Mouse (Mus musculus) liver (tissue): ENCODE measurements at regions not wholly inside any gene's neighbourhood (a gene's known extent, or its start where the extent isn't known, plus 50 kb on each side); places are given as distances from the start of the nearest gene placed in this dataset.

Source experiments
- DNase-seq: peaks from one replicate; pipeline ENCODE4 v3.0.0-alpha.2; 2020; ENCODE audit warnings: mixed read lengths

GRCm38 (mm10) chr8:118028061-118028850 lies 226.5 kb upstream of the Mphosph6 start:
- no peak for DNase-seq

GRCm38 (mm10) chr8:118023451-118023850 lies 221.7 kb upstream of the Mphosph6 start:
- no peak for DNase-seq

DNA sequence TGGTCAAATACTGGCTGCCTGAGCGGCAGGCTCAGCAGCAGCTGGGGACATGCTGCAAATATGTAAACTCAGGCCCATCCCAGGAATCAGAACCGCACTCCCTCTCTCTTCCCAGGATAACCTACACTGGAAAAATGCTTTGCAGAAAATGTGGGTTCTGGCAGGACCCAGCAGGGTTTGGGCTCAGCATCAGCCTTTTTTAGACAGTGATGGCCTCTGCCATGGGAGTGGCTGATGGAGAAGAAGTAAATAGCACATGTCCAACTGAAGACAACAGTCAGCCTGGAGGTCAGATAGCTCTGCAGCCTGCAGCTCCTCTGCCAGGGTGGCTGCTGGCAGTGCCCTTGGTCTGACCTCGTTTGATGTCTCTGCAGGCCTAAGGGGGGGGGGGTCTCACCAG lies 220.2 kb upstream of the Mphosph6 start:
- no peak for DNase-seq

GRCm38 (mm10) chr8:118017261-118017660 lies 215.5 kb upstream of the Mphosph6 start:
- peak; percentile 16 for DNase-seq

DNA sequence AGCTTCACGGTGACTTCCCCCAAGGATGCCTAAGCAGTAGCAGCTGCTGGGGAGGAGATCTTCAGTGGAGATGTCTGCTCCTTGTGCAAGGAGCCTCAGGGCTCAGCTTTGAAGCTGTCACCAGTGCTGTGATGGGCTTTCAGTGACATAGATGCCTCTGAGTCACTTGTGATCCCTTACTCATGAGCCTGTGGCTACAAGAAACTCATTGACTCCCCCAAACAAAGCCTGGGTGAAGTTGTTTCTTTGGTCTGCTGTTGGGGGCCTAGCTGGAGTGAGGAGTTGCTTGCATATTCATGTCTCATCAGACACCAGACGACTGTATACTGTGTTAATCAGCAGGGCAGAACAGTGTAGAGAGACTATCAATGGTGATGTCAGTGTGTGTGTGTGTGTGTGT lies 203.4 kb upstream of the Mphosph6 start:
- DNase-seq, result no peak

GRCm38 (mm10) chr8:118004391-118004851 lies 202.7 kb upstream of the Mphosph6 start:
- no peak for DNase-seq

GRCm38 (mm10) chr8:118001138-118001537 lies 199.4 kb upstream of the Mphosph6 start:
- DNase-seq, result no peak

DNA sequence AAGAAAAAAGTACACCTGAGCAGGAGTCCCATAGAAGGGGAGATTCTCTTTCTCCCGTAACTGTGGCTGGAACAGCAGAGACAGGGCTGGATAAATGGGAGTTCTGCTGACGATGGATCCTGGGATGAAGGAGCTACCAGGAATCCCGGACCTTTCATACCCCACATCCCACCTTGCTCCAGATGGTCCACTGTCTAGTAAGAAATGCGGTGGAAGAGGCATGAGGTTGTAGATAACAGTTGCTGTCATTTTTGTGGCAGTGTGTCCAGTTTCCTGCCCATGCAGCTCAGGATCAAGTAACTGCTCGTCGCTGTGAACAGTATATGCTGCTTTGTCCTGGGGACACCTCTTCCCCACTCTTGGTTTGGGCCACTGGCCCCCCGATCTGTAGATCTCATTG lies 190.1 kb upstream of the Mphosph6 start:
- no peak for DNase-seq

- no peak for DNase-seq
These were observed 187.0 kb upstream of the Mphosph6 start for GRCm38 (mm10) chr8:117988781-117989180.

DNA sequence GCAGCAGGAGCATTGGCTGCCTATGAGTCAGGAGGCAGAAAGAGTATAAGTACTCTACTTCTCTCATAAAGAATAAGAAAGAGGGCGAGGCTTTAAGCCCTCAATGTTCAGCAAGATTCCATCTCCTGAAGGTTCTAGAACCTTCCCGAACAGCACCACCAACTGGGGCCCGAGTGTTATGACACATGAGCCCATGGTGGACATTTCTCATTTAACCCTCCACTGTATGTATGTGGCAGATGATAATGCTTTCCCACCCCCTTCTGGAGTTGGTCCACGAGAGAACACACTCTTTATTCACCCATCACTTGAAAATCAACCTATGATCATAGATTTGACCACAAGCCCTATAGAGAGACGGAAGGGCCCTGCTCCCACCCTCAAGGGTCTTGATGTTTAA lies 166.6 kb upstream of the Mphosph6 start:
- DNase-seq, result no peak

DNA sequence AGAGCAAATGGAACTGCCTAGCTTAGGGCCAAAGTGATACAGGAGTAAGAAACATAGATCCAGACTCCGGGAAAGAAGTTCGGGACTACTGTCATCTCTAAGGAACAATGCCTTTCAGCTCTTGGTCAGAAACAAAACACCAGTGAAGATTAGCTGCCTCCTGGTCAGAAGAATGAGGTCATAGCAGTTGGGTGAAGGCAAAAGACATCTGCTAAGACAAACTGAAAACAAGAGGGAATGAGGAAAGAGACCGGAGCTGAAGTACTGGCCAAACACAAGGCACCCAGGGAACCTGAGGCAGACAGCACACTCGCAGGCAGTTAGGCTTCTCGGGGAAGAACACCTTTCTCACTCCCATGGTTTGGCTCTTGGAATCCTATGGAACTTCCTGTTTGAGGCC lies 164.8 kb upstream of the Mphosph6 start:
- DNase-seq, result no peak

DNA sequence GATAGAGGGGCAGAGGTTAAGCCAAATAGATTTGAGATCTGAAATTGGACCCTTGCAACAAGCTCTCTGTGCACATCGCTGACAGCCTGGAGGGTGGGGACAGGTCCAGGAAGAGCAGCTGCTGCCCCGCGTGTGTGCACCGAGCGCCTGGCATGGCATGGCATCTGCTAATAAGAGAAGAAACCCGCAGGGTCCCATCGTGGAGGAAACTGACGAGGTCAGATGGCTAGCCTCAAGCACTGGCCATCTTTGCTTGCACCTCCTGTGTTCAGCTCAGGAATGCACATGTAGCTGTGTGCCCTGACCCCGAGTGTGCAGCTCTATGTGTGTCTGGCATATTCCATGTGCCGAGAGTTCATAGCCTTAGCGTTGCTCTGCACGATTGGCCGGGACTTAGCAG lies 161.7 kb upstream of the Mphosph6 start:
- DNase-seq, result no peak

DNA sequence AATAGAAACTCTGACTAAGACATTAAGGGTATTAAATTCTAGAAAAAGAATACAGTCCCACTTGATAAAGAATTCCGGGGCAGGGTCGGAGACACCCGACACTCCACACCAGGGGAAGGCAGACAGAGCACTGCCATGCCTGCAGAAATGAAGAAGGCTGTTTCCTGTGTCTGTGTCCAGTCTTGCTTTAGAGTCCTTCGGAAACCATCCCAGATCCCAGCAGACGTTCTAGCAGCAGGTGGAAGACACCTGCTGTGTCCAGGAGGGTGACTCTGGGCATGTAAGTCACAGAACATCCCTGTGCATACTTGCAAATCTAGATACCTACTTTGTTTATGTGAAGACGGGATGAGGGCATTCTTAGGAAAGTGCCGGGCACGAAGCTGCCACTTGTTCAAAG lies 160.9 kb upstream of the Mphosph6 start:
- no peak for DNase-seq

GRCm38 (mm10) chr8:117959501-117959900 lies 157.8 kb upstream of the Mphosph6 start:
- DNase-seq, result no peak

DNA sequence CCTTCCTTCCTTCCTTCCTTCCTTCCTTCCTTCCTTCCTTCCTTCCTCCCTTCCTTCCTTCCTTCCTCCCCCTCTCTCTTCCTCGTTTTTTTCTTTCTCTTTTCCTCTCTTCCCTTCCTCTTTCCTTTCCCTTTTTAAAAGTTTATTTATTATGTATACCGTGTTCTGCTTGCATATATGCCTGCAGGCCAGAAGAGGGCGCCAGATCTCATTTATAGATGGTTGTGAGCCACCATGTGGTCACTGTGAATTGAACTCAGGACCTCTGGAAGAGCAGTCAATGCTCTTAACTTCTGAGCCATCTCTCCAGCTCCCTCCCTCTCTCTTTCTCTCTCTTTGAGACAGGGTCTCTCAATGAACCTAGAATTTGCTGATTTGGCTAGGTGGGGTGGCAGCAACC lies 157.2 kb upstream of the Mphosph6 start:
- DNase-seq, result no peak

GRCm38 (mm10) chr8:117951656-117952055 lies 149.9 kb upstream of the Mphosph6 start:
- DNase-seq, result no peak

GRCm38 (mm10) chr8:117946540-117946939 lies 144.8 kb upstream of the Mphosph6 start:
- DNase-seq, result no peak

DNA sequence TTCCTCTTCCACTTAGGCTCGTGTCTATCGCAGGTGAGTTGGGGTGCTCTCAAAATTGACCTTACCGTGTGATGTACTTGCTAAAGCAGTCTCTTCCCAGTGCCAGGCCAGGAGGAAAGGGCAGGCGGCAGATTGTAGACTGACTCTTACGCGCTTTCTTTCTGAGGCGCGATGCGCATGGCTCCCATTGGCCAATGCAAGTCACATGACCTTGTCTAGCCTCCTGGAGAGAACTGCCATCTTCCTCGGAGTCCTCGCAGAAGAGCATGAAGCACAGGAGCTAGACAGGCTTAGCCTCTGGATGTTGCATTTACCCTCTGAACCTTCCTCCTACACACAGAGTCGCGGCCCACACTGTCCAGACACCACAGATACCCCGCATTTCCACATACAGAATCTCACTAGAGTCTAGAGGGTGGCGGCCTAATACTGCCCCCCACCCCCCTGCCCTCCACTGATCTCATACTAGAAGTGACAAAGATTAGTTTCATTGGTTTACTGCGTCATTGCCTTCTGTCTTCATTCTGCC lies 132.9 kb upstream of the Mphosph6 start:
- no peak for DNase-seq

- no peak for DNase-seq
These were observed 128.9 kb upstream of the Mphosph6 start for GRCm38 (mm10) chr8:117930687-117931086.

DNA sequence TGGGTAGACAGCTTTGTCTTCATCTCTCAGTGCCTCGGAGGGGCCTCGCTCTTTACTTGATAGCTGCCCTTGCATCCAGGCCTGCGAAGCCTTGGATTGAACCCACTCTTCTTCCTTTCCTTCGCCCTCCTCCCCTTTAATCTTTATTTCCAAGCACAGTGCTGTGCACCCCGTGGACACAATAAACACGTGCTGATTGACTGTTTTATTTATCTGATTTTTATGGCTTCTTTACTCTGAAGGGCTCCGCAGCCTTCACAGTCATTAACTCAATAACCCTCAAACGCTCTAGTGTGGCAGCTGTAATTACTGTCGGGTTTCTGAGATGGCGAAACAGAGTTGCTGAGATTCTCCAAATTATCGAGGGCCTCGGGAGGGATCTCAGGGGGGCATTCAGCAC lies 127.9 kb upstream of the Mphosph6 start:
- no peak for DNase-seq

GRCm38 (mm10) chr8:117923296-117923695 lies 121.6 kb upstream of the Mphosph6 start:
- no peak for DNase-seq

DNA sequence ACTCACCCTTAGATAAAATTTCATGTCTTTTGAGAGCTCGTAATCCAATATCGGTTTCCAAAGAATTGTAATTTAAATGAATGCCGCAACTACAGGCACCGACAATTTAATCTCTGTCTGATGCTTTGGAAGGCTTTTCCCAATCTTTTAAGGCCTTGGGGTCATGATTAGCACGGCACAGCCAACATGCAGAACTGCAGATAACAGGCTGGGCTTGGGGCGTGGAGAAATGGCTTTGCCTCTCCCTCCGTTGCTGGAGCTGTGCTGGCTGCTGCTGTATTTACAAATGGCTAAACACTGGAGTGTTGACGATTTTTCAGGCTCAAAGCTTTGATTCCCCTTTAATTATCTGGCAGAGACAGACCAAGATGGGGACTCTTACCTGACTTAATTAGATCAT lies 101.3 kb upstream of the Mphosph6 start:
- DNase-seq, result no peak

- no peak for DNase-seq
These were observed 98.1 kb upstream of the Mphosph6 start for GRCm38 (mm10) chr8:117899892-117900291.

- peak; percentile 14 for DNase-seq
These were observed 96.3 kb upstream of the Mphosph6 start for GRCm38 (mm10) chr8:117898015-117898414.

- no peak for DNase-seq
These were observed 93.1 kb upstream of the Mphosph6 start for GRCm38 (mm10) chr8:117894861-117895260.
